Mouse (Mus musculus): Measurements from ENCODE around the gene Atpaf2. TPM values are rescaled to one million over a fixed set of nuclear protein-coding genes. Genes with fewer than 3 reads are reported as not detected.
A peak's percentile ranks its signal among the peaks of the same experiment; 100 is the strongest.

The Atpaf2 gene
- polyA plus RNA-seq, 1 experiment = 32.5 TPM

DNA sequence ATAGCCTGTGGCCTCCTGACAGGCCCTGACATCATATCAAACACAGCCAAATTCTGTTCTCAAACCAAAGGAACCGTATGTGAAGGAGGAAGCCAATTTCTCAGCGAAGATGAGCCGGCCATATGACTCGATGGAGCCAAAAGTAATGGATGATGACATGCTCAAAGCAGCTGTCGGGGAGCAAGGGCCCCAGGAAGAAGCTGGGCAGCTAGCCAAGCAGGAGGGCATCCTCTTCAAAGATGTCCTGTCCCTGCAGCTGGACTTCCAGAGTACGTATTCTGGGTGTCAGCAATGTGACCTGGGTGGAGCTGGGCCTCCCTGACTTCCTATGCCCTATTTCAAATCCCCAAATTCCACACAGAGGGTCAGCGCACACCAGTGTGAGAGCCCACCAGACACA is 59.7 kb downstream of the Atpaf2 start:
- TF ChIP-seq MAX (IDR thresholded peaks at IDR 0.05; ENCODE audit: low read depth) (no peak), E2F4 (IDR thresholded peaks at IDR 0.05; ENCODE audit: insufficient read depth) (no peak), SRF (IDR thresholded peaks at IDR 0.05; ENCODE audit: control insufficient read depth, insufficient read length, low read depth) (no peak), POLR2AphosphoS2 (IDR thresholded peaks at IDR 0.05; ENCODE audit: insufficient read length, low read depth) (no peak), USF1 (IDR thresholded peaks at IDR 0.05; ENCODE audit: low read depth) (no peak), POLR2A (IDR thresholded peaks at IDR 0.05; ENCODE audit: insufficient read length, low read depth) (no peak), MYOD1 (IDR thresholded peaks at IDR 0.05; ENCODE audit: control insufficient read depth in 1 of 3, insufficient read length in 2 of 3, low read depth in 2 of 3) (no peak), MYOG (IDR thresholded peaks at IDR 0.05; ENCODE audit: control insufficient read depth in 1 of 3, insufficient read depth in 1 of 3, insufficient read length in 2 of 3, low read depth in 2 of 3) (no peak), TCF12 (IDR thresholded peaks at IDR 0.05; ENCODE audit: insufficient read depth, poor library complexity, severe bottlenecking) (no peak), REST (IDR thresholded peaks at IDR 0.05; ENCODE audit: insufficient read depth, insufficient read length) (no peak), TCF3 (IDR thresholded peaks at IDR 0.05; ENCODE audit: insufficient read length, low read depth) (no peak), CEBPB (IDR thresholded peaks at IDR 0.05; ENCODE audit: insufficient read depth, poor library complexity, severe bottlenecking) (no peak)
- no peak overlapping the region for H3K4me2 ChIP-seq (ENCODE audit: low read depth)
- H3K27me3 ChIP-seq (ENCODE audit: control insufficient read depth, insufficient read depth, insufficient read length) = no peaks in the 10 kb centered on the region
- H3K79me2 ChIP-seq (ENCODE audit: control insufficient read depth, insufficient read depth) = no peaks in the 10 kb centered on the region
- no peak overlapping the region for H3ac ChIP-seq (ENCODE audit: control insufficient read depth, insufficient read length)
- no peak overlapping the region for H3K4me3 ChIP-seq
- H3K36me3 ChIP-seq (ENCODE audit: control insufficient read depth, insufficient read depth) = no peaks in the 10 kb centered on the region

DNA sequence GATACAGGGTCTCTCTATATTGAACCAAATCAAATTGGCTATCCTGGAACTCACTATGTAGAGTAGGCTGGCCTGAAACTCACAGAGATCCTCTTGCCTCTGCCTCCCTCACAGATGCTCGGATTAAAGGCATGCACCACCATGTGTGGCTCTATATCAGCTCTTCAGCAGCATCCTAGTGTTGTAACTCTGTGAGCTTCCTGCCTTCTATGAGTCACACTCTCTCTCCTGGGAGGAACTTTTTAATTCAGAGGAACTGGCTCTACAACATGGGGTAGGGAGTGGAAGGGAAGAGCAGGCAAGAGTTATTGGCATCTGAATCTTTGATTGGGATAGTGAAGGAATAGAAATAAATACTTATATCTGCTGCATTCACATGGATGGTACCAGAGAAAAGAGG is 61.1 kb downstream of the Atpaf2 start:
- no peak overlapping the region for H3K4me3 ChIP-seq
- H3K4me2 ChIP-seq (ENCODE audit: low read depth) = no peak overlapping the region
- H3K36me3 ChIP-seq (ENCODE audit: control insufficient read depth, insufficient read depth) = no peaks in the 10 kb centered on the region
- H3K27me3 ChIP-seq (ENCODE audit: control insufficient read depth, insufficient read depth, insufficient read length) = no peaks in the 10 kb centered on the region
- no peak for TF ChIP-seq SRF (IDR thresholded peaks at IDR 0.05; ENCODE audit: control insufficient read depth, insufficient read length, low read depth)
- TF ChIP-seq CEBPB (IDR thresholded peaks at IDR 0.05; ENCODE audit: insufficient read depth, poor library complexity, severe bottlenecking) = no peak
- no peak for TF ChIP-seq MYOD1 (IDR thresholded peaks at IDR 0.05; ENCODE audit: control insufficient read depth in 1 of 3, insufficient read length in 2 of 3, low read depth in 2 of 3)
- no peak for TF ChIP-seq E2F4 (IDR thresholded peaks at IDR 0.05; ENCODE audit: insufficient read depth)
- no peak for TF ChIP-seq TCF12 (IDR thresholded peaks at IDR 0.05; ENCODE audit: insufficient read depth, poor library complexity, severe bottlenecking)
- TF ChIP-seq TCF3 (IDR thresholded peaks at IDR 0.05; ENCODE audit: insufficient read length, low read depth) = no peak
- TF ChIP-seq MYOG (IDR thresholded peaks at IDR 0.05; ENCODE audit: control insufficient read depth in 1 of 3, insufficient read depth in 1 of 3, insufficient read length in 2 of 3, low read depth in 2 of 3) = no peak
- no peak for TF ChIP-seq POLR2AphosphoS2 (IDR thresholded peaks at IDR 0.05; ENCODE audit: insufficient read length, low read depth)
- TF ChIP-seq POLR2A (IDR thresholded peaks at IDR 0.05; ENCODE audit: insufficient read length, low read depth) = no peak
- no peak for TF ChIP-seq USF1 (IDR thresholded peaks at IDR 0.05; ENCODE audit: low read depth)
- TF ChIP-seq REST (IDR thresholded peaks at IDR 0.05; ENCODE audit: insufficient read depth, insufficient read length) = no peak
- no peak for TF ChIP-seq MAX (IDR thresholded peaks at IDR 0.05; ENCODE audit: low read depth)
- no peak overlapping the region for H3ac ChIP-seq (ENCODE audit: control insufficient read depth, insufficient read length)
- peaks cover 2% of the 10 kb centered on the region for H3K79me2 ChIP-seq (ENCODE audit: control insufficient read depth, insufficient read depth)

DNA sequence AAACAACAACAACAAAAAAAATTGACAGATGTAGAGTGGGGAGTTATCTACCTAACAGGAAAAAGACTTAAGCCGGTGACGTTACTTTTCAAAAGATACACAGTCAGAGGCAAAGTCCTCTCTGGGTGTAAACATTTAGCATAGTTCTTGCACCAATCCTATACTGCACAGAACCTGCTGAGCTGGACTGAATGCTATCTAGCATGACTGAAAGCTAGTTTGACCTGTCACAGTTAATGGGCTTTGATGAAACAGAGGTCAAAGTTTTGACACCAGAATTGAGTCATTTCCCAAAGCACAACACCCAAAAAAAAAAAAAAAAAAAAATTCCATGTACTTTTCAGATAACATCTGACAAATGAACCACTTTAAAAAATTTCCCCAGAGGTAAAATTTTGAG is 62.3 kb downstream of the Atpaf2 start:
- no peak overlapping the region for H3K4me3 ChIP-seq
- TF ChIP-seq MYOG (IDR thresholded peaks at IDR 0.05; ENCODE audit: control insufficient read depth in 1 of 3, insufficient read depth in 1 of 3, insufficient read length in 2 of 3, low read depth in 2 of 3) (no peak), CEBPB (IDR thresholded peaks at IDR 0.05; ENCODE audit: insufficient read depth, poor library complexity, severe bottlenecking) (no peak), MAX (IDR thresholded peaks at IDR 0.05; ENCODE audit: low read depth) (no peak), MYOD1 (IDR thresholded peaks at IDR 0.05; ENCODE audit: control insufficient read depth in 1 of 3, insufficient read length in 2 of 3, low read depth in 2 of 3) (no peak), REST (IDR thresholded peaks at IDR 0.05; ENCODE audit: insufficient read depth, insufficient read length) (no peak), POLR2AphosphoS2 (IDR thresholded peaks at IDR 0.05; ENCODE audit: insufficient read length, low read depth) (no peak), POLR2A (IDR thresholded peaks at IDR 0.05; ENCODE audit: insufficient read length, low read depth) (no peak), SRF (IDR thresholded peaks at IDR 0.05; ENCODE audit: control insufficient read depth, insufficient read length, low read depth) (no peak), TCF12 (IDR thresholded peaks at IDR 0.05; ENCODE audit: insufficient read depth, poor library complexity, severe bottlenecking) (no peak), E2F4 (IDR thresholded peaks at IDR 0.05; ENCODE audit: insufficient read depth) (no peak), TCF3 (IDR thresholded peaks at IDR 0.05; ENCODE audit: insufficient read length, low read depth) (no peak), USF1 (IDR thresholded peaks at IDR 0.05; ENCODE audit: low read depth) (no peak)
- peaks cover 9% of the 10 kb centered on the region for H3K79me2 ChIP-seq (ENCODE audit: control insufficient read depth, insufficient read depth)
- H3K27me3 ChIP-seq (ENCODE audit: control insufficient read depth, insufficient read depth, insufficient read length) = no peaks in the 10 kb centered on the region
- no peak overlapping the region for H3K4me2 ChIP-seq (ENCODE audit: low read depth)
- H3ac ChIP-seq (ENCODE audit: control insufficient read depth, insufficient read length) = no peak overlapping the region
- H3K36me3 ChIP-seq (ENCODE audit: control insufficient read depth, insufficient read depth) = no peaks in the 10 kb centered on the region

GRCm38 (mm10) chr11:60352559-60353411 is 65.5 kb downstream of the Atpaf2 start, which contains the start of the genes Tom1l2 and Drc3:
Tom1l2 (minus strand) TSS chr11:60352905.
Drc3 (plus strand) TSS chr11:60353329.
- TF ChIP-seq CEBPB (IDR thresholded peaks at IDR 0.05; ENCODE audit: insufficient read depth, poor library complexity, severe bottlenecking) (no peak), SRF (IDR thresholded peaks at IDR 0.05; ENCODE audit: control insufficient read depth, insufficient read length, low read depth) (no peak), USF1 (IDR thresholded peaks at IDR 0.05; ENCODE audit: low read depth) (peak; percentile 97), REST (IDR thresholded peaks at IDR 0.05; ENCODE audit: insufficient read depth, insufficient read length) (no peak), MYOD1 (IDR thresholded peaks at IDR 0.05; ENCODE audit: control insufficient read depth in 1 of 3, insufficient read length in 2 of 3, low read depth in 2 of 3) (no peak), MYOG (IDR thresholded peaks at IDR 0.05; ENCODE audit: control insufficient read depth in 1 of 3, insufficient read depth in 1 of 3, insufficient read length in 2 of 3, low read depth in 2 of 3) (peak in 1 of 3 experiments; percentile 8), POLR2AphosphoS2 (IDR thresholded peaks at IDR 0.05; ENCODE audit: insufficient read length, low read depth) (peak; percentile 90), POLR2A (IDR thresholded peaks at IDR 0.05; ENCODE audit: insufficient read length, low read depth) (peak; percentile 90)
- H3K79me2 ChIP-seq (ENCODE audit: control insufficient read depth, insufficient read depth) = peaks cover 30% of the 10 kb centered on the region
- H3K27me3 ChIP-seq (ENCODE audit: control insufficient read depth, insufficient read depth, insufficient read length) = no peaks in the 10 kb centered on the region
- peak within 1 kb of the TSS; percentile 73 for H3K4me3 ChIP-seq
- peak within 1 kb of the TSS; percentile 85 for H3K4me2 ChIP-seq (ENCODE audit: low read depth)
- H3K36me3 ChIP-seq (ENCODE audit: control insufficient read depth, insufficient read depth) = no peaks in the 10 kb centered on the region
- peak within 1 kb of the TSS; percentile 46 for H3ac ChIP-seq (ENCODE audit: control insufficient read depth, insufficient read length)

Data from myocyte (in vitro differentiated cells).